15 mouse cellular contexts compared by ENCODE assay signal in the genomic region with DNA sequence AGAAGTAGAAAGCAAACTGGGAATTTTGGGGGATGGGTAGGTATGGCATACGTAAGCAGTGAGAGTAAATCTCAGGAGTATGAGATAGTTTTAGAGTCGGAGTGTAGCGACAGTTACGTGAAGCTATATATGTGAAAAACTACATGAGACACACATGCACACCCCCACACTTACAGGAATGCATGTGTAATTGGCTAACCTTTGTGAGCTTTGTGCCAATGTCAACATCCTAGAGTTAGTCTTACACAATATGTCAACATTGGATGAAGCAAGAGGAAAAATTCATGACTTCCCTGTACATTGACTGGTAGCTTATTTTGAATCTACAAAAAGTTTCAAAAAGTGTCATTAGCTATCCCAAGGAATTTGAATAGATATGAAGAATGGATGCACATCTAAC. TPM values are rescaled to one million over a fixed set of nuclear protein-coding genes. Genes with fewer than 3 reads are reported as not detected.
DNase-seq lines count a peak whose midpoint lies in the region; ATAC-seq and TF ChIP-seq lines count a peak whose summit lies in the region.
"Had no signal": no experiment of that assay in that cellular context is flagged by ENCODE, and none has a peak within 500 bp of the region (broad histone marks: within the 10 kb centered on the region; RNA-seq: fewer than 3 reads in every experiment).

No protein-coding gene starts in this region.

- H3K27me3 ChIP-seq in lung, embryonic 14.5 days (ENCODE audit: insufficient read depth, low read length): no peaks in the 10 kb centered on the region
- no peaks in the 10 kb centered on the region for H3K27me3 ChIP-seq in liver, embryonic 14.5 days (ENCODE audit: control insufficient read depth, insufficient read depth, low read length)
- H3K27me3 ChIP-seq in midbrain, embryonic 14.5 days (ENCODE audit: control insufficient read depth, insufficient read depth, low read length): no peaks in the 10 kb centered on the region
- H3K27me3 ChIP-seq: forebrain, embryonic 13.5 days; limb, embryonic 15.5 days had no signal

- H3K4me1 ChIP-seq in lung, embryonic 14.5 days (ENCODE audit: insufficient read depth): peaks cover 4% of the 10 kb centered on the region; the same call in 1 of the 2 replicates
- peaks cover 2% of the 10 kb centered on the region for H3K4me1 ChIP-seq in lung, adult 2 months (ENCODE audit: control insufficient read depth, insufficient read depth, low read length)
- H3K4me1 ChIP-seq in liver, embryonic 14.5 days (replicated peaks; ENCODE audit: control insufficient read depth in 2 of 2, insufficient read depth in 2 of 2, low read length in 1 of 2): peaks cover 0 to 3% of the 10 kb centered on the region in 2 experiments; a peak in 2 of 4 replicates
- H3K4me1 ChIP-seq in midbrain, embryonic 14.5 days (ENCODE audit: control insufficient read depth, insufficient read depth, low read length): no peaks in the 10 kb centered on the region

- ATAC-seq in lung, embryonic 14.5 days (ENCODE audit: insufficient read depth): 0 out of 2 replicates have a peak, but pooled peaks have one; percentile 28
- peak; percentile 51; the same call in 1 of the 2 replicates for ATAC-seq in liver, embryonic 14.5 days (ENCODE audit: insufficient read depth)
- ATAC-seq in midbrain, embryonic 14.5 days (ENCODE audit: low FRiP score, low TSS enrichment): no peak
- ATAC-seq: forebrain, embryonic 13.5 days; hindbrain, postnatal 0 days had no signal

- WGBS in lung, embryonic 14.5 days: 79% methylated on average over 4 of the region's 4 CpGs
- WGBS in lung, adult 2 months: 68% methylated on average over 4 of the region's 4 CpGs
- WGBS in liver, embryonic 14.5 days (ENCODE audit: insufficient replicate concordance): 76% methylated on average over 4 of the region's 4 CpGs
- 95% methylated on average over 4 of the region's 4 CpGs for WGBS in midbrain, embryonic 14.5 days

- no peaks in the 10 kb centered on the region for H3K36me3 ChIP-seq in lung, embryonic 14.5 days (ENCODE audit: insufficient read depth)
- no peaks in the 10 kb centered on the region for H3K36me3 ChIP-seq in liver, embryonic 14.5 days (replicated peaks; ENCODE audit: control insufficient read depth, insufficient read depth, low read depth)
- no peaks in the 10 kb centered on the region for H3K36me3 ChIP-seq in midbrain, embryonic 14.5 days (ENCODE audit: control insufficient read depth, insufficient read depth, low read length)
- H3K36me3 ChIP-seq: limb, embryonic 15.5 days had no signal

- H3K4me2 ChIP-seq in lung, embryonic 14.5 days: no peak overlapping the region
- no peak overlapping the region for H3K4me2 ChIP-seq in liver, embryonic 14.5 days (ENCODE audit: low read depth)
- H3K4me2 ChIP-seq in midbrain, embryonic 14.5 days (ENCODE audit: low read length): no peak overlapping the region
- H3K4me2 ChIP-seq: forebrain, embryonic 13.5 days; limb, embryonic 15.5 days; midbrain, embryonic 11.5 days had no signal

- H3K9ac ChIP-seq in lung, embryonic 14.5 days: no peak overlapping the region
- H3K9ac ChIP-seq in liver, embryonic 14.5 days (replicated peaks): no peak overlapping the region
- H3K9ac ChIP-seq in midbrain, embryonic 14.5 days (replicated peaks; ENCODE audit: low read length): no peak overlapping the region
- H3K9ac ChIP-seq: forebrain, embryonic 13.5 days; limb, embryonic 15.5 days had no signal

- DNase-seq in lung, embryonic 14.5 days: peak; percentile 55
- DNase-seq in lung, adult 2 months: no peak
- peak in 2 of 3 experiments; percentile 2 to 14 for DNase-seq in liver, embryonic 14.5 days (ENCODE audit: low read depth in 3 of 3, low spot score in 3 of 3)
- peak; percentile 66 for DNase-seq in lung, postnatal 25 days (ENCODE audit: low spot score)
- no peak for DNase-seq in ovary, postnatal 14 days (ENCODE audit: low spot score)
- DNase-seq in midbrain, embryonic 14.5 days: no peak
- DNase-seq in retina, embryonic 14.5 days (ENCODE audit: low spot score): no peak
- no peak for DNase-seq in embryo, embryonic 10 days (ENCODE audit: low spot score)
- DNase-seq: cerebellum, adult 8-10 months; heart, adult 2 months; right cerebral cortex, adult 18-20 months had no signal

- TF ChIP-seq EP300 in liver, embryonic 14.5 days (IDR thresholded peaks at IDR 0.05; ENCODE audit: low read depth): no peak; the same call in 1 of the 2 replicates

- TF ChIP-seq POLR2A in lung, adult 2 months (IDR thresholded peaks at IDR 0.05; ENCODE audit: borderline replicate concordance, extremely low read depth, low read depth, low read length): no peak

- H3K27ac ChIP-seq in lung, embryonic 14.5 days (ENCODE audit: low read depth): no peak overlapping the region
- H3K27ac ChIP-seq in liver, embryonic 14.5 days: no peak overlapping the region
- no peak overlapping the region for H3K27ac ChIP-seq in midbrain, embryonic 14.5 days (replicated peaks; ENCODE audit: low read depth, low read length)
- H3K27ac ChIP-seq: forebrain, embryonic 13.5 days; heart, adult 2 months; hindbrain, postnatal 0 days; limb, embryonic 15.5 days had no signal

- H3K4me3 ChIP-seq in lung, embryonic 14.5 days (ENCODE audit: low read depth, low read length): no peak overlapping the region
- no peak overlapping the region for H3K4me3 ChIP-seq in lung, adult 2 months (replicated peaks; ENCODE audit: extremely low read depth, low read depth, low read length)
- no peak overlapping the region for H3K4me3 ChIP-seq in liver, embryonic 14.5 days (ENCODE audit: insufficient read depth in 1 of 2, low read depth in 2 of 2, low read length in 2 of 2)
- no peak overlapping the region for H3K4me3 ChIP-seq in midbrain, embryonic 14.5 days (replicated peaks; ENCODE audit: low read depth, low read length)
- H3K4me3 ChIP-seq: forebrain, embryonic 13.5 days; heart, adult 2 months; limb, embryonic 15.5 days had no signal

- no peaks in the 10 kb centered on the region for H3K9me3 ChIP-seq in lung, embryonic 14.5 days (ENCODE audit: low read depth, low read length)
- no peaks in the 10 kb centered on the region for H3K9me3 ChIP-seq in liver, embryonic 14.5 days (ENCODE audit: control insufficient read depth, low read length)
- H3K9me3 ChIP-seq in midbrain, embryonic 14.5 days (ENCODE audit: control insufficient read depth, low read length): no peaks in the 10 kb centered on the region
- H3K9me3 ChIP-seq: forebrain, embryonic 13.5 days; limb, embryonic 15.5 days had no signal

- TF ChIP-seq CTCF in lung, embryonic 14.5 days (IDR thresholded peaks at IDR 0.05; ENCODE audit: low read depth): no peak
- TF ChIP-seq CTCF in lung, adult 2 months (IDR thresholded peaks at IDR 0.05; ENCODE audit: insufficient read depth, low read length): no peak
- TF ChIP-seq CTCF in liver, embryonic 14.5 days (IDR thresholded peaks at IDR 0.05; ENCODE audit: low read depth): no peak

RNA-seq across cellular contexts. Expression of a gene that starts 37.9 kb away (rescaled TPM):
- polyA plus RNA-seq in lung, embryonic 14.5 days (2014; fragmentation: Nextera tagmentation; extraction: Ambion mirVana): 128 and 140 TPM in 2 replicates
- 18.8 and 34.1 TPM in 2 replicates for polyA plus RNA-seq in lung, adult 2 months (2012; rRNA removed)
- 15.5 and 34.8 TPM in 2 replicates for polyA plus RNA-seq in liver, embryonic 14.5 days (2012; rRNA removed)
- 105 TPM in 2 replicates for polyA plus RNA-seq in liver, embryonic 14.5 days (2014; fragmentation: Nextera tagmentation; extraction: Ambion mirVana)
- polyA plus RNA-seq in midbrain, embryonic 14.5 days (2014; fragmentation: Nextera tagmentation; extraction: Ambion mirVana): 27.9 and 41.1 TPM in 2 replicates

RNA-seq across cellular contexts. Expression of a gene that starts 44.3 kb away (rescaled TPM):
- 0.88 and 13.0 TPM in 2 replicates for polyA plus RNA-seq in lung, embryonic 14.5 days (2014; fragmentation: Nextera tagmentation; extraction: Ambion mirVana)
- polyA plus RNA-seq in lung, adult 2 months (2012; rRNA removed): 4.3 and 86.4 TPM in 2 replicates
- polyA plus RNA-seq in liver, embryonic 14.5 days (2012; rRNA removed): 0.20 TPM in 1 of 2 replicates, not detected in the other
- 0.55 TPM in 1 of 2 replicates, not detected in the other for polyA plus RNA-seq in liver, embryonic 14.5 days (2014; fragmentation: Nextera tagmentation; extraction: Ambion mirVana)
- polyA plus RNA-seq in midbrain, embryonic 14.5 days (2014; fragmentation: Nextera tagmentation; extraction: Ambion mirVana): 0.30 TPM in 1 of 2 replicates, not detected in the other

Comparison
In these comparisons a context has a peak if more than half of its experiments do, and no peak if none do; other contexts are left out.
1. DNase-seq: peak in lung, embryonic 14.5 days (single experiment), liver, embryonic 14.5 days (2 of 3) and lung, postnatal 25 days (single experiment); none in lung, adult 2 months (single experiment), ovary, postnatal 14 days (single experiment), midbrain, embryonic 14.5 days (single experiment), retina, embryonic 14.5 days (single experiment) and embryo, embryonic 10 days (single experiment).